ENCODE assay signal across 10 mouse cellular contexts in genomic region chr5:137885894-137886293, GRCm38 (mm10). TPM values are rescaled to one million over a fixed set of nuclear protein-coding genes. Genes with fewer than 3 reads are reported as not detected.
DNase-seq lines count a peak whose midpoint lies in the region.
"Had no signal": no experiment of that assay in that cellular context is flagged by ENCODE, and none has a peak within 500 bp of the region (broad histone marks: within the 10 kb centered on the region; RNA-seq: fewer than 3 reads in every experiment).

No protein-coding gene starts in this region.

- H3K9me3 ChIP-seq in heart, embryonic 10.5 days = no peaks in the 10 kb centered on the region
- H3K9me3 ChIP-seq: embryonic facial prominence, embryonic 12.5 days had no signal

- no peak overlapping the region for H3K27ac ChIP-seq in heart, embryonic 10.5 days
- H3K27ac ChIP-seq: embryonic facial prominence, embryonic 12.5 days had no signal

- no peaks in the 10 kb centered on the region for H3K36me3 ChIP-seq in heart, embryonic 10.5 days
- H3K36me3 ChIP-seq: embryonic facial prominence, embryonic 12.5 days had no signal

- 20% methylated on average over 2 of the region's 2 CpGs for WGBS in heart, embryonic 10.5 days

- DNase-seq in heart, adult 8-10 months (ENCODE audit: low spot score) = peak; percentile 21
- no peak for DNase-seq in heart, embryonic 10.5 days (ENCODE audit: low spot score)
- peak; percentile 4 to 6 for DNase-seq in B cell, adult 2 months
- peak; percentile 19 for DNase-seq in adrenal gland, adult 8-10 months
- peak; percentile 38 for DNase-seq in embryo, embryonic 9.5 days (ENCODE audit: extremely low spot score)
- peak; percentile 64 to 87 for DNase-seq in kidney, postnatal 36 days
- DNase-seq in lung, adult 18-20 months = peak; percentile 21 to 48
- DNase-seq in right cerebral cortex, postnatal 36 days (ENCODE audit: low spot score in 2 of 2) = peak; percentile 15 to 23

- H3K27me3 ChIP-seq in heart, embryonic 10.5 days (ENCODE audit: insufficient read depth, poor library complexity, severe bottlenecking) = no peaks in the 10 kb centered on the region
- H3K27me3 ChIP-seq: embryonic facial prominence, embryonic 12.5 days had no signal

- H3K4me1 ChIP-seq in heart, embryonic 10.5 days = peaks cover 4% of the 10 kb centered on the region; the same call in 1 of the 2 replicates
- H3K4me1 ChIP-seq: embryonic facial prominence, embryonic 12.5 days had no signal

- no peak overlapping the region for H3K4me3 ChIP-seq in heart, embryonic 10.5 days
- H3K4me3 ChIP-seq: embryonic facial prominence, embryonic 12.5 days had no signal

RNA-seq across cellular contexts. Expression of gene Pilrb2, which starts 14.3 kb away (rescaled TPM):
- total RNA-seq in heart, adult 8-10 months (2022) = 1 to 10 TPM in 1 of 4 experiments, under 1 TPM in 2, not detected in 1; 0.65 to 5.4 (median 0.75) TPM
- 0.64 and 1.0 TPM in 2 replicates for polyA plus RNA-seq in heart, embryonic 10.5 days (2016; fragmentation: Nextera tagmentation; extraction: Ambion mirVana)
- 1 to 10 TPM in 2 of 4 experiments, under 1 TPM in 1, not detected in 1; 0.93 to 3.2 (median 2.2) TPM for total RNA-seq in adrenal gland, adult 8-10 months (2022)
- polyA plus RNA-seq: neural tube, embryonic 14.5 days had no signal

RNA-seq across cellular contexts. Expression of gene Pilrb1, which starts 28.0 kb away (rescaled TPM):
- 1 to 10 TPM in 2 of 4 experiments, under 1 TPM in 2; 0.44 to 2.8 (median 1.1) TPM for total RNA-seq in heart, adult 8-10 months (2022)
- polyA plus RNA-seq in heart, embryonic 10.5 days (2016; fragmentation: Nextera tagmentation; extraction: Ambion mirVana) = 0.26 and 0.28 TPM in 2 replicates
- total RNA-seq in adrenal gland, adult 8-10 months (2022) = 1 to 10 TPM; 1.2 to 3.7 (median 1.9) TPM
- polyA plus RNA-seq: neural tube, embryonic 14.5 days had no signal

RNA-seq across cellular contexts. Expression of gene Cyp3a13, which starts 35.5 kb away (rescaled TPM):
- under 1 TPM; 0.19 to 0.34 (median 0.32) TPM for total RNA-seq in heart, adult 8-10 months (2022)
- polyA plus RNA-seq in heart, embryonic 10.5 days (2016; fragmentation: Nextera tagmentation; extraction: Ambion mirVana) = 0.14 TPM in 1 of 2 replicates, not detected in the other
- total RNA-seq in adrenal gland, adult 8-10 months (2022) = under 1 TPM in 3 of 4 experiments, not detected in 1; 0.17 to 0.26 (median 0.22) TPM
- polyA plus RNA-seq: embryonic facial prominence, embryonic 12.5 days; neural tube, embryonic 14.5 days had no signal

RNA-seq across cellular contexts. Expression of gene Pilra, which starts 49.8 kb away (rescaled TPM):
- 1 to 10 TPM in 3 of 4 experiments, under 1 TPM in 1; 0.87 to 4.1 (median 2.1) TPM for total RNA-seq in heart, adult 8-10 months (2022)
- polyA plus RNA-seq in heart, embryonic 10.5 days (2016; fragmentation: Nextera tagmentation; extraction: Ambion mirVana) = 1.3 and 2.0 TPM in 2 replicates
- total RNA-seq in adrenal gland, adult 8-10 months (2022) = 1 to 10 TPM; 1.8 to 5.8 (median 4.1) TPM
- polyA plus RNA-seq: neural tube, embryonic 14.5 days had no signal
